Mouse (Mus musculus) adrenal gland, adult 18-20 months (tissue): Measurements from ENCODE around the gene Cabp1. TPM values are rescaled to one million over a fixed set of nuclear protein-coding genes. Genes with fewer than 3 reads are reported as not detected.

Experiments
- DNase-seq, 2 experiments: peaks; one replicate each; pipeline ENCODE4 v3.0.0; 2021 to 2022; ENCODE audit warnings: low spot score in 2 of 2
- total RNA-seq, 2 experiments: library from RNA; stranded (reverse); gene quantifications; 1 replicate in 1 of 2; 2 replicates in 1 of 2; pipeline ENCODE4 v1.2.3; 2021

Gene Cabp1
- total RNA-seq, 2 experiments from 2014 or later, result 28.4 to 34.3 TPM

- no peak for DNase-seq
Observed at GRCm38 (mm10) chr5:115132465-115132864, 61.7 kb downstream of the Cabp1 start.

GRCm38 (mm10) chr5:115129328-115129727, 64.9 kb downstream of the Cabp1 start:
- no peak for DNase-seq

GRCm38 (mm10) chr5:115127421-115128179, 66.6 kb downstream of the Cabp1 start:
- no peak for DNase-seq

GRCm38 (mm10) chr5:115126578-115127312, 67.4 kb downstream of the Cabp1 start:
- DNase-seq, result no peak

- DNase-seq, result peak; percentile 80 to 81
Observed at GRCm38 (mm10) chr5:115125211-115125871, 68.8 kb downstream of the Cabp1 start.

- DNase-seq, result no peak
Observed at GRCm38 (mm10) chr5:115124690-115125089, 69.5 kb downstream of the Cabp1 start.

- no peak for DNase-seq
Observed at GRCm38 (mm10) chr5:115120978-115121377, 73.2 kb downstream of the Cabp1 start.

GRCm38 (mm10) chr5:115118961-115119570, 75.1 kb downstream of the Cabp1 start, which contains the start of gene Acads:
Gene Acads (minus strand): TSS chr5:115119346.
- peak; percentile 88 to 89 for DNase-seq

Other genes with a start within 250 kb of the Cabp1 start
- not detected for gene Hnf1a, start 223.3 kb downstream of the Cabp1 start, total RNA-seq
- 10 to 100 TPM; 40.0 to 44.0 TPM for gene Sppl3, start 183.2 kb downstream of the Cabp1 start, total RNA-seq
- not detected for gene Gm10401, start 96.1 kb downstream of the Cabp1 start, total RNA-seq
- 100 to 1,000 TPM; 211 to 251 TPM for gene Acads, start 75.0 kb downstream of the Cabp1 start, total RNA-seq
- 10 to 100 TPM; 36.6 to 46.1 TPM for gene Unc119b, start 59.4 kb downstream of the Cabp1 start, total RNA-seq
- 100 to 1,000 TPM; 173 to 221 TPM for gene Mlec, start 36.2 kb downstream of the Cabp1 start, total RNA-seq
- 10 to 100 TPM; 71.6 to 84.6 TPM for gene Pop5, start 41.5 kb upstream of the Cabp1 start, total RNA-seq
- 100 to 1,000 TPM; 224 to 268 TPM for gene Rnf10, start 78.5 kb upstream of the Cabp1 start, total RNA-seq
- 10 to 100 TPM; 58.6 to 75.8 TPM for gene Coq5, start 85.3 kb upstream of the Cabp1 start, total RNA-seq
- gene Dynll1, start 106.6 kb upstream of the Cabp1 start, total RNA-seq, result 100 to 1,000 TPM; 268 to 338 TPM
- gene Srsf9, start 132.8 kb upstream of the Cabp1 start, total RNA-seq, result 10 to 100 TPM; 67.0 to 70.1 TPM
- gene Gatc, start 146.8 kb upstream of the Cabp1 start, total RNA-seq, result 10 to 100 TPM; 18.3 to 22.5 TPM
- 10 to 100 TPM; 29.5 to 48.1 TPM for gene Triap1, start 146.8 kb upstream of the Cabp1 start, total RNA-seq
- 1,000 to 10,000 TPM; 1,252 to 1,785 TPM for gene Cox6a1, start 154.6 kb upstream of the Cabp1 start, total RNA-seq
- gene Msi1, start 235.2 kb upstream of the Cabp1 start, total RNA-seq, result 10 to 100 TPM; 12.4 to 20.8 TPM